Mouse (Mus musculus): ENCODE data around the gene Cnot10. TPM values are rescaled to one million over a fixed set of nuclear protein-coding genes. Genes with fewer than 3 reads are reported as not detected.
A peak's percentile ranks its signal among the peaks of the same experiment; 100 is the strongest.

Gene Cnot10
- polyA plus RNA-seq, 1 experiment from 2014 or later, result 60.7 TPM

GRCm38 (mm10) chr9:114562031-114562918 lies 77.7 kb downstream of the Cnot10 start:
- peak; percentile 70 for DNase-seq (ENCODE audit: low spot score)
- whole genome bisulfite sequencing, result under 1% methylated on average over 70 of the region's 101 CpGs
- Histone ChIP-seq H3K4me3 (ENCODE audit: low read depth, low read length) (peak overlapping the region; percentile 79), H3K4me2 (replicated peaks; ENCODE audit: low read depth, low read length) (peak overlapping the region; percentile 91), H3K36me3 (ENCODE audit: control insufficient read depth, insufficient read depth, low read length) (no peaks in the 10 kb centered on the region), H3K9me3 (ENCODE audit: control insufficient read depth, low read length) (no peaks in the 10 kb centered on the region), H3K27ac (ENCODE audit: low read depth, low read length) (peak overlapping the region; percentile 97), H3K9ac (ENCODE audit: low read depth, low read length) (peak overlapping the region; percentile 91), H3K27me3 (ENCODE audit: control insufficient read depth, insufficient read depth, low read length) (no peaks in the 10 kb centered on the region), H3K4me1 (replicated peaks; ENCODE audit: control insufficient read depth, insufficient read depth, low read length) (peaks cover 2% of the 10 kb centered on the region; the same call in 1 of the 2 replicates)
- ATAC-seq (ENCODE audit: low FRiP score), result peak; percentile 29

- no peak for ATAC-seq (ENCODE audit: low FRiP score)
- peak overlapping the region; percentile 73 for H3K9ac ChIP-seq (ENCODE audit: low read depth, low read length)
Measured at GRCm38 (mm10) chr9:114561671-114561971, 78.4 kb downstream of the Cnot10 start.

GRCm38 (mm10) chr9:114560771-114561670 lies 79.0 kb downstream of the Cnot10 start:
- peak; percentile 57 for DNase-seq (ENCODE audit: low spot score)
- Histone ChIP-seq H3K4me1 (replicated peaks; ENCODE audit: control insufficient read depth, insufficient read depth, low read length) (peaks cover 2% of the 10 kb centered on the region; the same call in 1 of the 2 replicates), H3K27me3 (ENCODE audit: control insufficient read depth, insufficient read depth, low read length) (no peaks in the 10 kb centered on the region), H3K36me3 (ENCODE audit: control insufficient read depth, insufficient read depth, low read length) (no peaks in the 10 kb centered on the region), H3K9ac (ENCODE audit: low read depth, low read length) (peak overlapping the region; percentile 73), H3K27ac (ENCODE audit: low read depth, low read length) (no peak overlapping the region), H3K9me3 (ENCODE audit: control insufficient read depth, low read length) (no peaks in the 10 kb centered on the region), H3K4me3 (ENCODE audit: low read depth, low read length) (peak overlapping the region; percentile 79), H3K4me2 (replicated peaks; ENCODE audit: low read depth, low read length) (peak overlapping the region; percentile 91)
- under 1% methylated on average over 36 of the region's 36 CpGs for WGBS
- no peak for ATAC-seq (ENCODE audit: low FRiP score)

More at GRCm38 (mm10) chr9:114561671-114561971, 78.4 kb downstream of the Cnot10 start:
- H3K9me3 ChIP-seq (ENCODE audit: control insufficient read depth, low read length), result no peaks in the 10 kb centered on the region
- no peaks in the 10 kb centered on the region for H3K27me3 ChIP-seq (ENCODE audit: control insufficient read depth, insufficient read depth, low read length)
- peaks cover 2% of the 10 kb centered on the region; the same call in 1 of the 2 replicates for H3K4me1 ChIP-seq (replicated peaks; ENCODE audit: control insufficient read depth, insufficient read depth, low read length)
- no peaks in the 10 kb centered on the region for H3K36me3 ChIP-seq (ENCODE audit: control insufficient read depth, insufficient read depth, low read length)
- DNase-seq (ENCODE audit: low spot score), result peak; percentile 66
- H3K27ac ChIP-seq (ENCODE audit: low read depth, low read length), result no peak overlapping the region
- peak overlapping the region; percentile 91 for H3K4me2 ChIP-seq (replicated peaks; ENCODE audit: low read depth, low read length)
- 1% methylated on average over 12 of the region's 12 CpGs for WGBS
- peak overlapping the region; percentile 79 for H3K4me3 ChIP-seq (ENCODE audit: low read depth, low read length)

- Histone ChIP-seq H3K4me3 (ENCODE audit: low read depth, low read length) (peak overlapping the region; percentile 79), H3K9me3 (ENCODE audit: control insufficient read depth, low read length) (no peaks in the 10 kb centered on the region), H3K36me3 (ENCODE audit: control insufficient read depth, insufficient read depth, low read length) (no peaks in the 10 kb centered on the region), H3K27me3 (ENCODE audit: control insufficient read depth, insufficient read depth, low read length) (no peaks in the 10 kb centered on the region), H3K4me2 (replicated peaks; ENCODE audit: low read depth, low read length) (peak overlapping the region; percentile 91), H3K9ac (ENCODE audit: low read depth, low read length) (peak overlapping the region; percentile 73; the same call in 1 of the 2 replicates), H3K4me1 (replicated peaks; ENCODE audit: control insufficient read depth, insufficient read depth, low read length) (peaks cover 2% of the 10 kb centered on the region; the same call in 1 of the 2 replicates), H3K27ac (ENCODE audit: low read depth, low read length) (no peak overlapping the region)
- WGBS, result 5% methylated on average over 7 of the region's 7 CpGs
- ATAC-seq (ENCODE audit: low FRiP score) (no peak), DNase-seq (ENCODE audit: low spot score) (no peak)
Measured at GRCm38 (mm10) chr9:114560141-114560540, 79.8 kb downstream of the Cnot10 start.

GRCm38 (mm10) chr9:114557086-114557485 lies 82.9 kb downstream of the Cnot10 start:
- H3K27ac ChIP-seq (ENCODE audit: low read depth, low read length), result no peak overlapping the region
- H3K4me2 ChIP-seq (replicated peaks; ENCODE audit: low read depth, low read length), result no peak overlapping the region
- H3K36me3 ChIP-seq (ENCODE audit: control insufficient read depth, insufficient read depth, low read length), result no peaks in the 10 kb centered on the region
- no peaks in the 10 kb centered on the region for H3K27me3 ChIP-seq (ENCODE audit: control insufficient read depth, insufficient read depth, low read length)
- H3K4me1 ChIP-seq (replicated peaks; ENCODE audit: control insufficient read depth, insufficient read depth, low read length), result peaks cover 4% of the 10 kb centered on the region
- H3K9ac ChIP-seq (ENCODE audit: low read depth, low read length), result no peak overlapping the region
- DNase-seq (ENCODE audit: low spot score) (no peak), ATAC-seq (ENCODE audit: low FRiP score) (no peak)
- H3K9me3 ChIP-seq (ENCODE audit: control insufficient read depth, low read length), result no peaks in the 10 kb centered on the region
- 17% methylated on average over 7 of the region's 7 CpGs for WGBS
- H3K4me3 ChIP-seq (ENCODE audit: low read depth, low read length), result no peak overlapping the region

GRCm38 (mm10) chr9:114556276-114556855 lies 83.6 kb downstream of the Cnot10 start:
- H3K9me3 ChIP-seq (ENCODE audit: control insufficient read depth, low read length), result no peaks in the 10 kb centered on the region
- no peak for ATAC-seq (ENCODE audit: low FRiP score)
- H3K4me2 ChIP-seq (replicated peaks; ENCODE audit: low read depth, low read length), result no peak overlapping the region
- H3K36me3 ChIP-seq (ENCODE audit: control insufficient read depth, insufficient read depth, low read length), result no peaks in the 10 kb centered on the region
- no peak overlapping the region for H3K4me3 ChIP-seq (ENCODE audit: low read depth, low read length)
- no peak overlapping the region for H3K9ac ChIP-seq (ENCODE audit: low read depth, low read length)
- no peak for DNase-seq (ENCODE audit: low spot score)
- no peak overlapping the region for H3K27ac ChIP-seq (ENCODE audit: low read depth, low read length)
- H3K27me3 ChIP-seq (ENCODE audit: control insufficient read depth, insufficient read depth, low read length), result no peaks in the 10 kb centered on the region
- peaks cover 4% of the 10 kb centered on the region for H3K4me1 ChIP-seq (replicated peaks; ENCODE audit: control insufficient read depth, insufficient read depth, low read length)
- 30% methylated on average over 10 of the region's 10 CpGs for WGBS

GRCm38 (mm10) chr9:114554355-114554979 lies 85.5 kb downstream of the Cnot10 start:
- ATAC-seq (ENCODE audit: low FRiP score) (0 out of 2 replicates have a peak, but pooled peaks have one; percentile 19), DNase-seq (ENCODE audit: low spot score) (no peak)
- Histone ChIP-seq H3K9me3 (ENCODE audit: control insufficient read depth, low read length) (no peaks in the 10 kb centered on the region), H3K36me3 (ENCODE audit: control insufficient read depth, insufficient read depth, low read length) (no peaks in the 10 kb centered on the region), H3K4me3 (ENCODE audit: low read depth, low read length) (no peak overlapping the region), H3K9ac (ENCODE audit: low read depth, low read length) (no peak overlapping the region), H3K27ac (ENCODE audit: low read depth, low read length) (no peak overlapping the region), H3K27me3 (ENCODE audit: control insufficient read depth, insufficient read depth, low read length) (no peaks in the 10 kb centered on the region), H3K4me2 (replicated peaks; ENCODE audit: low read depth, low read length) (no peak overlapping the region), H3K4me1 (replicated peaks; ENCODE audit: control insufficient read depth, insufficient read depth, low read length) (peaks cover 2% of the 10 kb centered on the region)
- 54% methylated on average over 5 of the region's 5 CpGs for WGBS

GRCm38 (mm10) chr9:114553828-114554227 lies 86.2 kb downstream of the Cnot10 start:
- Histone ChIP-seq H3K9me3 (ENCODE audit: control insufficient read depth, low read length) (no peaks in the 10 kb centered on the region), H3K27me3 (ENCODE audit: control insufficient read depth, insufficient read depth, low read length) (no peaks in the 10 kb centered on the region), H3K9ac (ENCODE audit: low read depth, low read length) (no peak overlapping the region), H3K4me2 (replicated peaks; ENCODE audit: low read depth, low read length) (no peak overlapping the region), H3K36me3 (ENCODE audit: control insufficient read depth, insufficient read depth, low read length) (no peaks in the 10 kb centered on the region), H3K27ac (ENCODE audit: low read depth, low read length) (no peak overlapping the region), H3K4me3 (ENCODE audit: low read depth, low read length) (no peak overlapping the region), H3K4me1 (replicated peaks; ENCODE audit: control insufficient read depth, insufficient read depth, low read length) (peaks cover 5% of the 10 kb centered on the region)
- DNase-seq (ENCODE audit: low spot score) (no peak), ATAC-seq (ENCODE audit: low FRiP score) (0 out of 2 replicates have a peak, but pooled peaks have one; percentile 15)
